Mouse (Mus musculus) bone marrow, adult 2 months (tissue): ENCODE measurements around the gene Pip4k2b.
A peak's percentile ranks its signal among the peaks of the same experiment; 100 is the strongest.

Source experiments
- CTCF ChIP-seq: fragments of 200-500 bp; IDR thresholded peaks from 2 replicates; pipeline ENCODE4 v1.5.1; 2011; ENCODE audit warnings: low read length, control low read depth; ENCODE audit not compliant: control insufficient read depth, insufficient read depth
- POLR2A ChIP-seq: fragments of 200-500 bp; IDR thresholded peaks from 2 replicates; pipeline ENCODE4 v1.6.1; 2011; ENCODE audit warnings: low read depth, mild to moderate bottlenecking, control low read depth, low read length, borderline replicate concordance; ENCODE audit not compliant: control insufficient read depth

- TF ChIP-seq CTCF: peak; percentile 2; the same call in 1 of the 2 replicates
- no peak for TF ChIP-seq POLR2A
Observed at GRCm38 (mm10) chr11:97728311-97728710, 16.2 kb downstream of the Pip4k2b start.
